Mouse (Mus musculus) midbrain, embryonic 16.5 days (tissue): ENCODE measurements around the gene Soat2. TPM values are rescaled to one million over a fixed set of nuclear protein-coding genes. Genes with fewer than 3 reads are reported as not detected.

Experiments
- polyA plus RNA-seq: library from polyadenylated mRNA; unstranded; fragments of >200 nt; fragmentation: Nextera tagmentation; extraction: Ambion mirVana; gene quantifications from 2 replicates; pipeline ENCODE4 v1.2.1, GENCODE M21; 2015

The Soat2 gene
- polyA plus RNA-seq, 1 experiment from 2014 or later = 0.21 TPM

Other genes starting within 250 kb of the Soat2 start
- gene Krt4, start 225.8 kb upstream of the Soat2 start, polyA plus RNA-seq = not detected in 2 replicates
- gene Krt79, start 210.2 kb upstream of the Soat2 start, polyA plus RNA-seq = 0.25 and 0.51 TPM in 2 replicates
- gene Krt78, start 196.2 kb upstream of the Soat2 start, polyA plus RNA-seq = not detected in 2 replicates
- gene Krt8, start 146.0 kb upstream of the Soat2 start, polyA plus RNA-seq = 2.2 TPM in 2 replicates
- gene Krt18, start 122.3 kb upstream of the Soat2 start, polyA plus RNA-seq = 3.8 and 5.1 TPM in 2 replicates
- gene Eif4b, start 76.8 kb upstream of the Soat2 start, polyA plus RNA-seq = 87.3 and 90.0 TPM in 2 replicates
- 7.4 and 9.4 TPM in 2 replicates for gene Tns2, start 50.1 kb upstream of the Soat2 start, polyA plus RNA-seq
- gene Spryd3, start 14.3 kb upstream of the Soat2 start, polyA plus RNA-seq = 81.1 and 95.9 TPM in 2 replicates
- gene Igfbp6, start 6.2 kb upstream of the Soat2 start, polyA plus RNA-seq = 2.5 and 3.1 TPM in 2 replicates
- gene Zfp740, start 52.7 kb downstream of the Soat2 start, polyA plus RNA-seq = 54.0 and 59.2 TPM in 2 replicates
- gene Csad, start 54.2 kb downstream of the Soat2 start, polyA plus RNA-seq = 33.1 and 33.2 TPM in 2 replicates
- 0.43 and 0.80 TPM in 2 replicates for gene Itgb7, start 81.4 kb downstream of the Soat2 start, polyA plus RNA-seq
- gene Rarg, start 107.0 kb downstream of the Soat2 start, polyA plus RNA-seq = 4.1 and 6.0 TPM in 2 replicates
- not detected in 2 replicates for gene Gm9918, start 120.0 kb downstream of the Soat2 start, polyA plus RNA-seq
- 58.7 and 59.8 TPM in 2 replicates for gene Mfsd5, start 128.9 kb downstream of the Soat2 start, polyA plus RNA-seq
- 4.0 and 4.7 TPM in 2 replicates for gene Espl1, start 145.7 kb downstream of the Soat2 start, polyA plus RNA-seq
- 479 TPM in 2 replicates for gene Pfdn5, start 175.6 kb downstream of the Soat2 start, polyA plus RNA-seq
- gene Myg1, start 181.2 kb downstream of the Soat2 start, polyA plus RNA-seq = 89.1 and 91.2 TPM in 2 replicates
- gene Aaas, start 200.2 kb downstream of the Soat2 start, polyA plus RNA-seq = 30.2 and 31.1 TPM in 2 replicates
- gene Sp7, start 216.7 kb downstream of the Soat2 start, polyA plus RNA-seq = 0.40 and 0.55 TPM in 2 replicates